Mouse (Mus musculus): ENCODE data around the gene H2afv. TPM values are rescaled to one million over a fixed set of nuclear protein-coding genes. Genes with fewer than 3 reads are reported as not detected.
"Not testable (repeated sequence)": the region's sequence is repeated elsewhere in the genome, so short reads cannot be mapped to it uniquely, and the experiment has no call there.

Gene H2afv
- polyA plus RNA-seq, 1 experiment from 2014 or later = 429 TPM

GRCm38 (mm10) chr11:6420722-6421350 is 23.4 kb downstream of the H2afv start:
- Histone ChIP-seq H3K27me3 (replicated peaks) (no peaks in the 10 kb centered on the region), H3K4me3 (replicated peaks) (no peak overlapping the region), H3K4me1 (replicated peaks) (peaks cover 3% of the 10 kb centered on the region; the same call in 1 of the 2 replicates), H3K9me3 (no peaks in the 10 kb centered on the region), H3K36me3 (peaks cover 27% of the 10 kb centered on the region), H3K9ac (no peak overlapping the region), H3K27ac (0 out of 2 replicates have a peak overlapping the region, but pooled peaks have one; percentile 27), H3K4me2 (replicated peaks) (no peak overlapping the region)
- 75% methylated on average over 2 of the region's 2 CpGs for WGBS
- no peak for ATAC-seq

- 15% methylated on average over 1 of the region's 1 CpGs for WGBS
- Histone ChIP-seq H3K4me2 (replicated peaks) (no peak overlapping the region), H3K27ac (no peak overlapping the region), H3K9ac (no peak overlapping the region), H3K36me3 (peaks cover 24% of the 10 kb centered on the region), H3K9me3 (no peaks in the 10 kb centered on the region), H3K4me3 (replicated peaks) (no peak overlapping the region), H3K27me3 (replicated peaks) (no peaks in the 10 kb centered on the region), H3K4me1 (replicated peaks) (peaks cover 3% of the 10 kb centered on the region; the same call in 1 of the 2 replicates)
- ATAC-seq = no peak
Measured at GRCm38 (mm10) chr11:6420283-6420703, 23.9 kb downstream of the H2afv start.

GRCm38 (mm10) chr11:6419156-6419555 is 25.1 kb downstream of the H2afv start:
- H3K36me3 ChIP-seq = peaks cover 20% of the 10 kb centered on the region

GRCm38 (mm10) chr11:6418751-6419150 is 25.5 kb downstream of the H2afv start:
- H3K4me1 ChIP-seq (replicated peaks) = peaks cover 10% of the 10 kb centered on the region; the same call in 1 of the 2 replicates
- ATAC-seq = no peak
- WGBS = 80% methylated on average over 5 of the region's 5 CpGs
- H3K9ac ChIP-seq = no peak overlapping the region
- no peaks in the 10 kb centered on the region for H3K27me3 ChIP-seq (replicated peaks)
- H3K4me3 ChIP-seq (replicated peaks) = no peak overlapping the region
- H3K4me2 ChIP-seq (replicated peaks) = no peak overlapping the region
- H3K36me3 ChIP-seq = peaks cover 17% of the 10 kb centered on the region
- H3K27ac ChIP-seq = no peak overlapping the region
- no peaks in the 10 kb centered on the region for H3K9me3 ChIP-seq

More at GRCm38 (mm10) chr11:6419156-6419555, 25.1 kb downstream of the H2afv start:
- H3K27me3 ChIP-seq (replicated peaks); H3K4me2 ChIP-seq (replicated peaks); ATAC-seq; H3K9ac ChIP-seq; H3K27ac ChIP-seq; H3K9me3 ChIP-seq; H3K4me3 ChIP-seq (replicated peaks): not testable (repeated sequence)
- 76% methylated on average over 4 of the region's 4 CpGs for WGBS
- peaks cover 10% of the 10 kb centered on the region; the same call in 1 of the 2 replicates for H3K4me1 ChIP-seq (replicated peaks)

- peaks cover 14% of the 10 kb centered on the region for H3K36me3 ChIP-seq
- H3K4me1 ChIP-seq (replicated peaks) = peaks cover 10% of the 10 kb centered on the region; the same call in 1 of the 2 replicates
- H3K4me2 ChIP-seq (replicated peaks) = peak overlapping the region; percentile 89
- no peak for ATAC-seq
- peak overlapping the region; percentile 89 for H3K4me3 ChIP-seq (replicated peaks)
- H3K9ac ChIP-seq = peak overlapping the region; percentile 96
- no peaks in the 10 kb centered on the region for H3K27me3 ChIP-seq (replicated peaks)
- H3K9me3 ChIP-seq = no peaks in the 10 kb centered on the region
- H3K27ac ChIP-seq = no peak overlapping the region
Measured at GRCm38 (mm10) chr11:6417490-6417889, 26.8 kb downstream of the H2afv start.

GRCm38 (mm10) chr11:6417069-6417468 is 27.2 kb downstream of the H2afv start:
- H3K4me3 ChIP-seq (replicated peaks) = peak overlapping the region; percentile 89
- H3K4me1 ChIP-seq (replicated peaks) = peaks cover 10% of the 10 kb centered on the region; the same call in 1 of the 2 replicates
- 23% methylated on average over 2 of the region's 2 CpGs for WGBS
- ATAC-seq = no peak
- peak overlapping the region; percentile 98; the same call in 1 of the 2 replicates for H3K27ac ChIP-seq
- peak overlapping the region; percentile 89 for H3K4me2 ChIP-seq (replicated peaks)
- H3K9ac ChIP-seq = peak overlapping the region; percentile 96
- no peaks in the 10 kb centered on the region for H3K9me3 ChIP-seq
- H3K36me3 ChIP-seq = peaks cover 13% of the 10 kb centered on the region
- no peaks in the 10 kb centered on the region for H3K27me3 ChIP-seq (replicated peaks)

GRCm38 (mm10) chr11:6416405-6417034 is 27.7 kb downstream of the H2afv start:
- Histone ChIP-seq H3K9ac (peak overlapping the region; percentile 96), H3K4me2 (replicated peaks) (peak overlapping the region; percentile 89), H3K9me3 (no peaks in the 10 kb centered on the region), H3K27ac (peak overlapping the region; percentile 98), H3K36me3 (peaks cover 13% of the 10 kb centered on the region), H3K4me3 (replicated peaks) (peak overlapping the region; percentile 89), H3K27me3 (replicated peaks) (no peaks in the 10 kb centered on the region), H3K4me1 (replicated peaks) (peaks cover 10% of the 10 kb centered on the region; the same call in 1 of the 2 replicates)
- ATAC-seq = peak; percentile 58
- WGBS = 1% methylated on average over 30 of the region's 30 CpGs

GRCm38 (mm10) chr11:6415551-6416404 is 28.5 kb downstream of the H2afv start:
- under 1% methylated on average over 87 of the region's 102 CpGs for WGBS
- ATAC-seq = peak; percentile 96
- peaks cover 10% of the 10 kb centered on the region for H3K36me3 ChIP-seq
- peak overlapping the region; percentile 89 for H3K4me3 ChIP-seq (replicated peaks)
- H3K27me3 ChIP-seq (replicated peaks) = no peaks in the 10 kb centered on the region
- H3K9ac ChIP-seq = peak overlapping the region; percentile 96
- H3K27ac ChIP-seq = peak overlapping the region; percentile 98
- H3K9me3 ChIP-seq = no peaks in the 10 kb centered on the region
- H3K4me1 ChIP-seq (replicated peaks) = peaks cover 10% of the 10 kb centered on the region; the same call in 1 of the 2 replicates
- H3K4me2 ChIP-seq (replicated peaks) = peak overlapping the region; percentile 89

GRCm38 (mm10) chr11:6414751-6415550 is 29.3 kb downstream of the H2afv start, which contains the start of gene Ppia:
Gene Ppia (plus strand): TSS chr11:6415443.
- H3K4me1 ChIP-seq (replicated peaks) = peaks cover 10% of the 10 kb centered on the region; the same call in 1 of the 2 replicates
- 8% methylated on average over 21 of the region's 21 CpGs for WGBS
- peak; percentile 69 for ATAC-seq
- H3K4me2 ChIP-seq (replicated peaks) = peak within 1 kb of the TSS; percentile 89
- H3K4me3 ChIP-seq (replicated peaks) = peak within 1 kb of the TSS; percentile 89
- peak within 1 kb of the TSS; percentile 96 for H3K9ac ChIP-seq
- no peaks in the 10 kb centered on the region for H3K9me3 ChIP-seq
- peak within 1 kb of the TSS; percentile 98 for H3K27ac ChIP-seq
- H3K36me3 ChIP-seq = peaks cover 4% of the 10 kb centered on the region
- H3K27me3 ChIP-seq (replicated peaks) = no peaks in the 10 kb centered on the region

GRCm38 (mm10) chr11:6413264-6413663 is 31.0 kb downstream of the H2afv start:
- ATAC-seq = no peak
- WGBS = 96% methylated on average over 8 of the region's 12 CpGs

GRCm38 (mm10) chr11:6411684-6412083 is 32.6 kb downstream of the H2afv start:
- Histone ChIP-seq H3K9ac (no peak overlapping the region), H3K4me3 (replicated peaks) (no peak overlapping the region), H3K27me3 (replicated peaks) (no peaks in the 10 kb centered on the region), H3K4me2 (replicated peaks) (no peak overlapping the region), H3K36me3 (no peaks in the 10 kb centered on the region), H3K27ac (no peak overlapping the region), H3K4me1 (replicated peaks) (peaks cover 9% of the 10 kb centered on the region; the same call in 1 of the 2 replicates), H3K9me3 (no peaks in the 10 kb centered on the region)
- no peak for ATAC-seq
- WGBS = 9% methylated on average over 5 of the region's 5 CpGs

More at GRCm38 (mm10) chr11:6413264-6413663, 31.0 kb downstream of the H2afv start:
- H3K27me3 ChIP-seq (replicated peaks) = no peaks in the 10 kb centered on the region
- no peaks in the 10 kb centered on the region for H3K9me3 ChIP-seq
- H3K4me2 ChIP-seq (replicated peaks) = no peak overlapping the region
- H3K4me3 ChIP-seq (replicated peaks) = no peak overlapping the region
- H3K9ac ChIP-seq = no peak overlapping the region
- no peaks in the 10 kb centered on the region for H3K36me3 ChIP-seq
- H3K27ac ChIP-seq = no peak overlapping the region
- peaks cover 10% of the 10 kb centered on the region; the same call in 1 of the 2 replicates for H3K4me1 ChIP-seq (replicated peaks)

Measured in intestine, embryonic 15.5 days (tissue).